Mouse (Mus musculus) heart, postnatal 0 days (tissue): ENCODE results near the gene St6galnac3.

Experiments used
- CTCF ChIP-seq: IDR thresholded peaks from 2 replicates; pipeline ENCODE4 v1.5.1; 2016; ENCODE audit warnings: antibody characterized with exemption, control low read depth, low read depth
- EP300 ChIP-seq: IDR thresholded peaks from 2 replicates; pipeline ENCODE4 v1.6.1; 2016; ENCODE audit warnings: antibody characterized with exemption, low read depth

DNA sequence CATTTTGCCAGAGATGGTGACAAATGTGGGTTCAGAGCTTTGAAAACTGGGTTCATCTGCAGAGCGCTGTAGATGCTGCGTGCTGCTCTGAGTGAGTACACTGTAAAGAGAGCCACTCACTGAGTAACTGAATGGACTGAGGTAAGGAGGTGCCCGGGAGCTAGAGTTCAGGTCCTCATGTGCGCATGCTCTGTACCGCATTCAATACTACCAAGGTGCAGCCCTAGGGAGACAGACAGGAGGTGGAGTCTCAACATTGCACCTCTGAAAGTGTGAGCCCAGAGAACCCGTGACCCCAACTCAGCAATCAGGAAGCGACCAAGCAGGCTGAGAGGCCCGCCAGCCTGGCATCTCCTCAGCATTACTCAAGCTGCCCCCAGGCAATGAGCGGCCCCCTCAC is 62.2 kb downstream of the St6galnac3 start:
- TF ChIP-seq CTCF = no peak
- TF ChIP-seq EP300 = no peak
